Mouse (Mus musculus): ENCODE data around the gene Fundc1.

GRCm38 (mm10) chrX:17512021-17512602 is 60.0 kb downstream of the Fundc1 start:
- TF ChIP-seq CTCF (IDR thresholded peaks at IDR 0.05; ENCODE audit: borderline replicate concordance, control insufficient read depth, extremely low read depth, insufficient read depth, low read length, poor library complexity) (no peak), POLR2A (IDR thresholded peaks at IDR 0.05; ENCODE audit: control insufficient read depth, extremely low read depth, insufficient read depth, low read length, poor library complexity) (no peak)

Measured in thymus, adult 2 months (tissue).